Mouse (Mus musculus): ENCODE measurements at regions not wholly inside any gene's neighbourhood (a gene's known extent, or its start where the extent isn't known, plus 50 kb on each side); places are given as distances from the start of the nearest gene placed in this dataset.

- TF ChIP-seq CTCF (conservative IDR thresholded peaks at IDR 0.05; ENCODE audit: low read length): no peak
- TF ChIP-seq POU5F1 (IDR thresholded peaks at IDR 0.05; ENCODE audit: borderline replicate concordance, low read length): no peak
Measured at GRCm38 (mm10) chr7:70646801-70647200, 280.3 kb upstream of the Nr2f2 start.

All from E14TG2a.4 (cell line).